Mouse (Mus musculus): ENCODE results near the gene Art4.
A peak's percentile ranks its signal among the peaks of the same experiment; 100 is the strongest.
"Not testable (repeated sequence)": the region's sequence is repeated elsewhere in the genome, so short reads cannot be mapped to it uniquely, and the experiment has no call there.

Gene Art4

DNA sequence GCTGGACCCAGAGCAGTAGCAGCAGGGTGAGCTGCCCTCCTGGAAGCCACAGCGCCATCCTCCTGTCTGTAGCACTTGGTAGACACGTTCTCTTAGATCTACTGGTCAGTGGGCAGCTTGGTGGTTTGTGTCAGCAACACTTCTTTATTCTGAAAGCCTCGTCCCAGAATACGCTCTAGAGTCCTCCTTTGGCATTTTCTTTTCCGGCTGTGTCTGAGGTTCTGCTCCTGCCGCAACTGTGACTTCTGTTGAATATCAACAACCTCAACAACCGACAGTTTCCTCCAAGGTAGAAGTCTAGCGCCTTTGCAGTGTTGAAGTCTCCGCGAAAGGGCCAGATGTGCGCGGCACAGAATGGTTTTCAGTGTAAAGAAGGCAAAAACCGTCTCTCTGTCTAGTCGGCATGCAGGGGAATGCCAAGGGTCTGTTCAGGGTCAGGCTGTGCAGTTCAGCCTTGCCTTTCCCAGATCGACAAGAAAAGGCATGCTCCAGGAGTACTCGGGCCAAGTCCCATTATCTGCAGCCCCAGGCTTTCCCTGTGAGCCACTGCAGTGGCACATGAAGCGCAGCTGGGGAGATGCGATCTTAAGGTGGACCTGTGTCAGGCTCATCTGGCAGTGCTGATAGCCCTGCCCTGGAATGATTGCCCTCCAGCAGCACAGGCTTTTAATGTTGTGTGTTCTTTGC is at the start of gene Art4:
Art4 (minus strand) TSS at position 548 of the 687 bp plus-strand sequence.
- DNase-seq (ENCODE audit: low read depth): peak; percentile 61

DNA sequence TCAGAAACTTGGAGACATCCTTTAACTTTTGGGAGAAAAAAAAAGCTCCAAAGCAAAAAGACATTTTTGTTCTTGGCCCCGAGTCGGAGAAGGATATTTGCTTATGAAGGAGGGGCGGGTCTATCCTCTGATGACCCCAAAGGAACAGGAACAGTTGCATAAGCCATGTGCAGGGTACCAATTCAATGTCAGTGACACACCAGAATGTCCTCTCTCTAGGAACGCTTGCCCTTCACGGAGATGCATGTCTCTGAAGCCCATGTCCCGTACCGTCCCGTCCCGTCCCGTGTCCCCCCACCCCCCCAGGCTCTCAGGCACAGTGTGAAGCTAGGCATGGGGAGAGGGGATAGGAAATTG is 49.4 kb upstream of the Art4 start:
- no peak for DNase-seq (ENCODE audit: low read depth)

DNA sequence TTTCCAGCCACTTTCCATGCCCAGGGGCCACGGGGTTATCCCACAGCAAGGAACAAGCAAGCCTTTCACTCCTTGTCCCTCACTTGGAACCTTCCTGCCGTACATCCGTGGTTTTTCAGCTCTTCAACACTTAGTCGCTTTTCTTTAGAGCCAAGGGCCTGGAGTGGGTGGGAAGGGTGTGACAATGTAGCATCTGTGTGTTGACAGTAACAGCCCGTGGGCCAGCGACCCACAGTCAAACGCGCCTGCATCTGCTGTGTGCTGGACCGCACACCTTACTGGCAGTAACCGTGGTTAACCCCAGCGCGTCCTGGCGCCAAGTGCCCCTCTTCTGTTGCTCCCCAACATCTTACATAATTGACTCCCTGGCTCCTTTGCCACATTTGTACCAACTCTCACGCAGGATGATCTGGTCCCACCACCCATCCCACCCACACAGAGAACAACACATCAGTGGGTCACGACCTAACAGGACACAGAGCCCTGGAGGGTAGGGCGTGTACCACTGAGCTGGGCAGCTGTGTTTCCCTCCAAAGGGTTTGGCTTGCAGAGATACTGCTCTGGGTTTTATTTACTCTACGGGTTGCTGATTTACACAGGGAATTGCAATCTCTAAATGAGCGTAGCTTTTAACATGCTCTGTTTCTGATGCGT is 48.9 kb upstream of the Art4 start:
- DNase-seq (ENCODE audit: low read depth): no peak

DNA sequence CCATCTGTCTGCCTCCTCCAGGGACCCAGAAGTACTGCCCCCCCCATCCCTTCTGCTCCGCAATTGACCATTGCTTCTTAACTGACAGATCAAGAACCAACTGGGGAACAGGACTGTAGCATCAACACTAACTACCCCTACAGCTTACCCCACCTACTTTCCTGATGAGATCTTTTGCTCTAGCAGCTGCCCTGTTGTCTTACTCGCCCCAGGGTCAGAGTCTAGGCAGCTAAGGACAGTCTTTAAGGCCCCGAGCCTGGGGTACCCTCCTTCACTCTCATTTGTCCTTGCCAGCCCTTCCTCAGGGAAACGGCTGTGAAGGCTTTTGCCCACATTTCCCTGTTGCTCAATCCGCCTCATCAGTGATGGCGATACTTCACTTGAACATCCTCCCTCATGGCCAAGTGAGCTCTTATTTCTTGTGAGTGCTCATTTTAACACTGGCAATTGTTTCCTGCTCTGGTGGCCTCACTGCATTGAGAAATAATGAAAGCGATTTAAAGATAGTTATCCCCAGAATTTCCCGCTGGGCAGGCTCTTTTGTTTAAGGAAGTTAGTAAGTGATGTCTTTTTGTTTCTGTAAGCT is 46.4 kb upstream of the Art4 start:
- no peak for DNase-seq (ENCODE audit: low read depth)

DNA sequence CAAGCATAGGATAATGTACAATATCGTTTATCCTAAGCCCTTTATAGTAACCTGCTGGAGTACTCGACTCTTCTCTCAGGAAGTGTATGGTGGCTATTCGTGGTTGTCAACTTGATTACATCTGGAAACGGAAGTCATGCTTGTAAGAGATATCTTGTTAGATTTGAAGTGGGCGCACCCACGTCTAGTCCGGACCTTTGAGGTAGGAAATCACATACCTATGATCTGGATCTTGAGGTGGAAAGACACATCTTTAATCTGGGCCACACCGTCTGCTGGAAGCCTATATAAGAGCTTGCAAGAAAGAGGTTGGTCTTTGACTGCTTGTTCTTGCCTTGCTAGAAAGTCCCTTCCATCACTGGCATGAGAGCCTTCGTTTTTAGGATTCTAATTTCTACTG is 45.0 kb upstream of the Art4 start:
- no peak for DNase-seq (ENCODE audit: low read depth)

DNA sequence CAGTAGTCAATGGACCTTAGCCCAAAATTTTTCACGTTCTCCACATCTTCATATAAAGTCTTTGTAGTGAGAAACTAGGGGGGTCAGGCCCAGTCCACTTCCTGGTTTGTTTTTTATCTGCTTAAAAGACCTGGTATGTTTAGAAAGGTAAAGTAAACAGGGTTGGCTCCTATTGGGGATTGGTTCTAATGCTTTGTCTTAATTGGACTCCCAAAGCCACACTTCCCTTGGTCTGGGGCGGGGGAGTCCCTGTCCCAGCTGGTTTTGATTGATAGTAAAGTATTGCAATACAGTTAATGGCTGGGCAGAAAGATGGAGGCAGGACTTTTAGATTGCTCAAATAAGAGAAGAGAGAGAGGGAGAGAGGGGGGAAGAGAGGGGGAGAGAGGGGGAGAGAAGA is 43.5 kb upstream of the Art4 start:
- no peak for DNase-seq (ENCODE audit: low read depth)

DNA sequence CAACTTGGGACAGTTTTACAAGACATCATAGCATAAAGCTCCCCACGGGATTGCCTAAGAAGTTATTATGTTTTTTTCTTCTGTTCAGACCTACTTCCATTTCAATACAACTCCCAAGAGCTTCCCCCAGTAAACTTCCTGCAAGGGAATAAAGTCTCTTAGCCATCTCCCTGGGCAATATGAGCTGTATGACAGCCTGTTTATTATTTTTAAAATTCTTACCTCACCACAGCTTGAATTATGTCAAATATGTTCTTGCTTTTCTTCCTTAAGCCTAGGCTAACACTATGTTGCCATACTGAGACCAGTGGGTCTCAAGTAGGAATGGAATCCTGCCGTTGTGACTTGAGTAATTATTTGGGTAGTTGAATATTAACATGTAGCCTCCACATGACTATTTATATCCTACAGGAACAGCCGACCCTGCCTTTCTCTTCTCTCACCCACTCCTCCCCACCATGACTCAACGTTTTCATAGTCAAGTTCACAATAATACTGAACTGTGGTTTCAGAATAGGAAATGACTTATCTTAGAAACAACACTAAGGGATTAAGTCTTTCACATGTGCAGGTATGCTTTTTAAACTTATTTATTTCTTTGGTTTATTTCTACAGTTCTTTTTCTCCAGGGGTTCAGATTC is 43.0 kb upstream of the Art4 start:
- peak; percentile 37 for DNase-seq (ENCODE audit: low read depth)

DNA sequence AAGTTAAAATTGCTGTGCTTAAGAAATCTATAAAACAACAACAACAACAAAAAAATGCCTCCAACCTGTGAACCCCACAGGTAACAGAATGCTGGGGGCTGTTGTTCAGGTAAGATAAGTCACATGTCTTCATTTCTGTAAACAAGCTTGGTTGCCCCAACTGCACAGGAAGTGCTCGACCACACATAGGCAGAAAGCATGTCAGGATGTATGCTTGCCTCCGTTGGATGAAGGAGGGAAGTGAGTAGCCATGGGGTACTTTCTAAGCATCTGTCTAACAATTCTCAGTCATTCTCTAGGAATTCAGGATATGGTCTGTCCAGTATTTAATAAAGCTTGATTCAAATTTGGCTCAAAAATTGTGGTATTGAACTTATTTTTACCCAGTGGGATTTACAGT is 41.4 kb upstream of the Art4 start:
- no peak for DNase-seq (ENCODE audit: low read depth)

DNA sequence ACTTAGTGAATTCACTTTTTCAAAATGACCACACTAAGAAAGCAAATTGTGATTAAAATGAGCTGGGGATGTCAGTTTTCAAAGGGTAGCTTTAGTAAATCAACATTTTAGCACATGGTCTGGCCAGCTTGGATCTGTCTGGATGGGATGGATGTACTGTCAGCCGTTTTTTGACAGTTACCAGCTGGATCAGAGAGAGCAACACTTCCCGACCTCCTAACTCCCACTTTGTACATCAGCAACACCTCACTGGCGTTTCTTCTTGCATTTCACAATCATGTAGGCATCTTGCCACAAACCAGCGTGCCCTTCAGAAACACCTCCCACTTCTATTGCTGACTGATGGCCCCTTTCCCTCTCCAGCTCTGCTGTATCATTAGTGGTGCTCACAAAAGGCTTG is 40.7 kb upstream of the Art4 start:
- DNase-seq (ENCODE audit: low read depth): no peak

DNA sequence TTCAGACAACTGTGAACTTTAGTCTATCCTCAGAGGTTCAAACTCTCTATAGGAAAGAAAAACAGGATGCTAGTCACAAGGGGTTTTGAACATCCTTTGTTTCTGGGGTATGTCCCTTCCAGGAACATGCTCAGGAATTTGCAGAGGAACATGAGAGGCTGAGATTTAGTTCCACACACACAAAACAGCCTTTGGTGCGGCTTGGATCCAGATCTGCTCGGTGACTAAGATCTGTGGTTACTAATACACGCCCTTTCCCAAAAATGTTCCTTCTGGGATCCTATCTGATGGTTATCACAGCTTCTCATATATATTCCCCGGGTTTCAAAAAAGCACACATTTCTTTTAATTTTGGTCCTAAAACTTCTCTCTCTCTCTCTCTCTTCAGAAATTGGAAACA is 40.3 kb upstream of the Art4 start:
- no peak for DNase-seq (ENCODE audit: low read depth)

DNA sequence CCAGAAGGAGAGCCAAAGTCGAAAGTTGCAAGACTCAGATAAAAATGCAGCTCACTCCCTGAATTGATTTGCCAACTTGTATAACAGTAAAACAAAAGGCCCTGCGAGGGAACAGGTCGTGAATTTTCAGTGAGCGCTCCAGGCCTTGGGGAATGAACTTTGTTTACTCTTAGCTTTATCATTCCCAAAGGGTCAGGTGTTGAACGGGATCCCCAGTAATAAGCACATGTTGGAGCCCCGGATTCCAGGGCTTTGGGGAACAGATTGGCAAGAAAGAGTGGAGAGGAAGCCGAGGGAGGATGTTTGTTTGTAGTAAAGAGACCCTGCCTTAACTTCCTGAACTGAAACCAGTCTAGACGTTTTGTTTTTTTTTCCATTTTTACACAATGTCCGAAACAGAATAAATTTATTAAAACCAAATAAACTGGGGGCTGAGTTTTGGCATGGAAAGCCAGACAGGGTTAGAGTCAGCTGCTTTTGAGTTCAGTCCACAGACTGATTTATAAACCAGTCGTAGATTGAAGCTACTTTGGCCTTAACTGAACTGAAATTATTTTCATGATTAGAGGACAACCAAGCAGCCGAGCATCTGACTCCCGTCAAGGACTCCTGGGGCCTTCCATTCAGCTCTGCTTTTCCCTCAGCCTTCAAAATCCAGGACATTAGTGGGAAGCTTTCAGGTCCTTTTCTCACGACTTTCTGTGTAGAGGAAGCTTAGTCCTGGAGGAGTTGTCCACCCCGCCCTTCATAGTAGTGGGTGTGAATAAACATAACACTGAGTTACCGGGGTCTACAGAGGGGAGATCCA is 37.2 kb upstream of the Art4 start:
- DNase-seq (ENCODE audit: low read depth): no peak

DNA sequence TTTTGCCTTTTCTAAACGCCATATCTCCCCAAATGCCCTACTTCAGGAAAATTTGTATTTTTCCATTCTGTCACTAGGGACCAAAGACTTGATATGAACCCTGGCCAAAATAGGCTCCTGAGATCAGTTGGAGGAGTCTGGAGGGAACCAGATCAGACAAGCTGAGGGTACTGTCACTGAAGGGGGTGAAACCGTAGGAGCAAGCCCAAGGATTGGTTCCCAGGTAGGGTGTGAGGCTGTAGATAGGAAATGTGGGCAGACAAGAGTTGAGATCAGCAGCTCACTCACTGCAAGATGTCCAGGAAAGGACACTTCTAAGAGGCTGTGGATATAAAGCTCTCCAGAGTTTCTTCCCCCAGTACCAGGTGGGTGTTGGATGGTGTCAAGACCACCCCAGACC is 34.5 kb upstream of the Art4 start:
- no peak for DNase-seq (ENCODE audit: low read depth)

DNA sequence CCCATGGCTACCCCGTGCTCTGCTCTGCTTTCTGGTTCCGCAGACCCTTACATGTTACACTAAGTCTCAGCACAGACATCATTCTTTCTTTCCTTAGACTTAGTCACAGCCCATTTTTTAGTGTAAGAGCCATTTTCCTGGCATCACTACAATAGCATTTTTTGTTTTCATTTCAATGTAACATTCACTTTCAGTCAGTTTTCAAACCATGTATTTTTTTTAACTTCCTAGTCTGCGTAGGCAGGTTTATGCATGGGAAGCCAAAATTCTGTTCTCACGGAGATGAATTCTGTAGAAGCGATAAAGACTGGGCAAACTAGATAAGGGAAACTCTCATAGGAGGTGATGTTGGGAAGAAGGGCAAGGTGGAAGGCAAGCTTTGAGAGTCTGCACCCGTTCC is 32.0 kb upstream of the Art4 start:
- DNase-seq (ENCODE audit: low read depth): no peak

DNA sequence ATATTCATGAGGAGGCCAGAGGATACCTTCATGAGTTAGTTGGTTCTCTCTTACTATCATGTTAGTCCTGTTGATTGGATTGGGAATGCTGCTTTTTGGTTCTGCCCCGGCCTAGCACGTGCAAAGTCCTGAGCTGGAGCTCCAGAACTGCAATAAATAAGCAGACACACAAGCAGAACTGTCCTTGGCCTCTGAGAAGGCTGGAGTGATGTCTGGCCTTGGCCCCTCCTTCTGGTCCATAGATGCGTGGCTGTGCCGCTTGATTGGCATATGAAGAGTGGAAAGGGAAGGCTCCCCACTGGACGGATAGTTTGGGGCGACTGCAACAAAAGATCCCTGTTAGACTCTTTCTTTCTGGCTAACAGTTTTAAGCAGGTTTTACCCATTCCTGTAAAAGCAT is 31.5 kb upstream of the Art4 start:
- no peak for DNase-seq (ENCODE audit: low read depth)

DNA sequence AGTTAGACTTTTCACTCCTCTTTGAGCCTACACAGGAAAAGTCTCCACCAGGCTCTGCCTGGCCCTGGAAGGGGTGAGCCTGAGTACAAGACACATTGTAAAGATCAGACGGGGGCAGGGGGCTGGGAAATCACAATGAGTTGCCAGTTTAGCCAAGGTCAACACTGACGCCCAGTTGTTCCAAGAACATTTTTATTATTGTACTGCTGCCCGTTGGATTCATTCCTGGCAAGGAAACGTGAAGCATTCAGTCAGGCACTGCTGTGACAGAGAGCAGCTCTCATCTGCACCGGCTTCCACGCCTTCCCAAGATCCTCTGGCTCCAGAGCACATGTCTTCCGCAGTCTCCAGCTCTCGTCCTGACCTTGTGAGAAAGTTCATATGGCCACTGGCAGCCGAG is 30.3 kb upstream of the Art4 start:
- DNase-seq (ENCODE audit: low read depth): no peak

DNA sequence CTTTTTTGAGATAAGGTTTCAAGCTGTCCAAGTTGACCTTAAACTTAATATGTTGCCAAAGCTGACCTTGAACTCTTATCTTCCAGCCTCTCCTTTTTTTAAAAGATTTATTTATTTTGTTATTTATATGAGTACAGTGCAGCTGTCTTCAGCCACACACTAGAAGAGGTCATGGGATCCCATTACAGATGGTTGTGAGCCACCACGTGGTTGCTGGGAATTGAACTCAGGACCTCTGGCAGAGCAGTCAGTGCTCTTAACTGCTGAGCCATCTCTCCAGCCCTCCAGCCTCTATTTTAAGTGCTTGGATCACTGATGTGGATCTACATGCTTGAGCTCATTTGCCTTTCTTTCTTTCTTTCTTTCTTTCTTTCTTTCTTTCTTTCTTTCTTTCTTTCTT is 27.2 kb upstream of the Art4 start:
- not testable (repeated sequence) for DNase-seq (ENCODE audit: low read depth)

DNA sequence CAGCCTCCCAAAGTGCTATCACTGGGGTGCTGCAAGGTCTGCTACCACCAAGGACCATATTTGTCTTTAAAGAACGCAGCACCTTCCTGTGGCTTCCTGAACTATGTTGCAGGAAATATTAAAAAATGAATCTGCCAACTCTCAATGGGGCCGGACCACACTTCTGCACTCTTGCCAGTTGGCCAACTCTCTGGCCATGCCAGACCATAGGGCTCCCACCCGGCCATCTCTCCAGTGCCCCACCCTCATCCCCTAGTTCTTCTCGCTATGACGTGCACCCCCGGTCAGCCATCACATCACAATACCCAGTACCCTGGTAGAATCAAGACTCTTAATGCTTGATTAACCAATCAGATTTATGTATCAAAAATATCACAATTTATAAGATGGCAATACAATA is 26.4 kb upstream of the Art4 start:
- no peak for DNase-seq (ENCODE audit: low read depth)

DNA sequence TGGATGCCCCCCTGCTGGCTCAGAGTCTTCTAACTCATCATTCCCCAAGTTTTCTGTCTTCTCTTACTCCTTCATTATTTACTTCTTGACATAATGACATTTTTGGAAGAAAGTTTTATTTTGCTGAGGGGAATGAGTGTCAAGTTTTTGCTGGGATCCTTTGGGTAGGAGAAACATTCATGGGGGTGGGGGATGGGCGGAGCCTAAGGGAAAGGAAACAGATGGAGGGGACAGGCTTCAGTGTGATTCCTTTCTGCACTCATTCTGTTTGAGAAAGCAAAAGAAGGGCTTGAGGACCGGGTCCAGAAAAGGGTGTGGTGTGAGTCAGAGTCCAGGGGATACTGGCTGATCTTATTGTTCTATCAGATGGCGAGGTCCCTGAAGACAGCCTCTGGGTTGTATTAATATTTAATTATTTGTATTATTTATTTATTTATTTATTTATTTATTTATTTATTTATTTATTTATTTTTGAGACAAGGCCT is 25.9 kb upstream of the Art4 start:
- DNase-seq (ENCODE audit: low read depth): no peak

DNA sequence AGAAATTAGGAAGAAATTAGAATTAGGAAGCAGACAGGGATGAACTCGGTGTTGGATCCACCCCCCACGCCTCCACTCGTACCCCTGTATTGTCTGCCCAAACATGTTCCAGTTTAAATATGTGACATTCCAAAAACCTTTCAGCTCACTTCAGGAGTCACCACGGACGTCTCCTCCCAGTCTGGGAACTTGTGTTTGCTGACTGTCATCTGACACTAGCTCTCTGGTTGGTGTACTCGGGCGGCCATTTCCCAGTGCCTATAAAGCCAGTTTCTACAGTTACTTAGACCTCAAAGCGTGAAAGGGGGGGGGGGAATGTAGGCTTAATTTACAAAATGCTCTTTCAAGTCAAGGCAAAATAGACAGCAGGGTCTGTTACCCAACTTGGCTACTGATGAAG is 24.1 kb upstream of the Art4 start:
- DNase-seq (ENCODE audit: low read depth): no peak

DNA sequence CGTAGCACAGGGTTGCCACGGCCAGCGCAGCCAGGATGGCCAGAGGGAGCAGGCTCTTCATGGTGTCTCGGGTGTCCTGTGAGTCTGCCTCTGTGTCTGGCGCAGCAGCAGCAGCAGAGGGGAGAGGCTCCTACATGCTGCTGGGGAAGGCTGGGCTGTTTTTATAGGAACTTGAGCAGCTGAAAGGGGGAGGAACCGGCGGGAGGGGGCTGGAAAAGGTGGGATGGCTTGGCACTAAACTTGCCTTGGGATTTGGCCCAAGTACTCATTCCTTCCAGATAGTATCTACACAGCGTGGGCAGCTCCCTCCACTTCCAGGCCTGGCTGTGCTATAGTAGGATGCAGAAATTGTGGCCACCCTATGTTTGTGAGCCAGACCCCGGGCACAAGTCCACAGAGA is 18.1 kb upstream of the Art4 start, which contains the start of gene Mgp:
Mgp (minus strand) TSS at position 154 of the 400 bp plus-strand sequence.
- DNase-seq (ENCODE audit: low read depth): no peak

DNA sequence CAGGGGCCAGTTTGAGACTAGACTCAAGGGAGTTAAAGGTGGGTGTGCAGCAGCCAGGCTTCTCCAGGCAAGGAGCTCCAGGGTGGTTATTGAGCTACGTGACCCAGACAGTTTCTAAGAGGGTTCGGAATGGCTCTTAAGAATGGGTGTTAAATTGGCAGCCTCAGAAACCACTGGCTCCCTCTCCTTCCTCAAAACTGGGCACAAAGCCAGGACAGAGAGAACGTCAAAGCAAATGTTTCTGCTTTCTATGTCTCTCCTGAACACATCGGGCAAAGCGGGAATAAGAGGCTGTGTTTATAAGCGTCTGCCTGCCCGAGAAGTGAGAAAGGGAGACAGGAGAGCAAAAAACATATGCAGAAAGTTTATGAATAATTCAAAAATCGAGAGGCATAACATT is 17.1 kb upstream of the Art4 start:
- no peak for DNase-seq (ENCODE audit: low read depth)

DNA sequence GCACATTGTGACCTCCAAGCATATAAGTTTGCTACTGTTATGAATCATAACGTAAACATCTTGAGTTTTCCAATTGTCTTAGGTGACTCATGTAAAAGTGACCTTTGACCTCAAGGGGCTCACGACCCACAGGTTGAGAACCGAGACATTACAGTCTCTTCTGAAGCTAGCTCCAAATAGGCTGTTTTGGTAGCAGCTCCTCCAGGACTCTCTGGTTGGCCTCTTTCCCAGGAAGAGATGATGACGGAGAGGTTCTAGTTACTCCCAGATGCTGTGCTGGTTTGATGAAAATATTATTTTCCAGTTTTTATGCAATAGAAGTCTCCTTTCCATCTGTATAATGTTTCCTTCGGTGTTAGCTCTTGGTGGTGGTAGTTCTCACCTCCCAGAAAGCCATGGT is 11.4 kb upstream of the Art4 start:
- DNase-seq (ENCODE audit: low read depth): no peak

Data from c-Kit-positive CD71-negative TER-119-negative erythroid progenitor cells, embryonic 14.5 days (primary cell).